Mouse (Mus musculus): ENCODE results near the gene Ccr10. TPM values are rescaled to one million over a fixed set of nuclear protein-coding genes. Genes with fewer than 3 reads are reported as not detected.

Ccr10 gene
- total RNA-seq, 1 experiment from 2014 or later = 0.38 TPM

- ATAC-seq (replicated peaks; ENCODE audit: insufficient number of reproducible peaks, low FRiP score, low TSS enrichment, poor library complexity, severe bottlenecking) = no peak
Measured at GRCm38 (mm10) chr11:101175636-101176116, 433 bp upstream of the Ccr10 start.

DNA sequence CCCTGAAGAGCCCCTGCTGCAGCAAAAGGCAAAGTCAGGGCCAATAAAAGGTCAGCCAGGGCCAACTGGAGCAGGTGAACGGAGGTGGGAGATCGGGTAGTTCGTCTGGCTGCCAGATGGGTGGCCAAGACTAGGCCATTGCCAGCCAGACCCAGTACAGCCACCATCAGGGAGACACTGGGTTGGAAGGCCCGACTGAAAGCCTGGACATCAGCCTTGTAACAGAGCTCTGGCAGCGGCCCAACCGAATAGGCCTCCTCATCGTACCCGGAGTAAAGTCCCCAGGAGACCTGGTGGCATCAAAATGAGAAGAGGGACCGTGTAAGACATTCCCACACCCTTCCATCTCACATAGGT lies 876 bp downstream of the Ccr10 start:
- no peak for ATAC-seq (replicated peaks; ENCODE audit: insufficient number of reproducible peaks, low FRiP score, low TSS enrichment, poor library complexity, severe bottlenecking)

- peak; percentile 23; the same call in 1 of the 2 replicates for ATAC-seq (replicated peaks; ENCODE audit: insufficient number of reproducible peaks, low FRiP score, low TSS enrichment, poor library complexity, severe bottlenecking)
Measured at GRCm38 (mm10) chr11:101173631-101174388, 1.4 kb downstream of the Ccr10 start.

DNA sequence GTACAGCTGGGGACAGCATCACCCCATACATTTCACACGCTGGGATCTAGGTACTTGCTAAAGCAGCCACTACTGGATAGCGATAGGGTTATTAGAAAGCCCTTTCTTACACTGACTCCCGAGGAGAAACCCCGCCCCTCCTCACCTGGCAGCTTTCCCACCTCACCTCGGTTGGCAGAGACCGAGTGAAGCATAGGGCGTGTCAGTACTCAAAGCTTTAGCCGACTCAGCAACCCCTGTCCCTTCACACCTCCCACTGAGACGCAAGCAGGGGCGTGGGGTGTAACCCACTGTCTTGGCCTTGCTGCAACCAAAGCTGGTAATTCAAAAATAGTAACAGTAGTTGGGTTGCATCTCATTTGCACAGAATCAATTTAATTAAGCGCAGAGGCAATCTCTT lies 2.1 kb downstream of the Ccr10 start:
- ATAC-seq (replicated peaks; ENCODE audit: insufficient number of reproducible peaks, low FRiP score, low TSS enrichment, poor library complexity, severe bottlenecking) = no peak

GRCm38 (mm10) chr11:101172434-101172815 lies 2.8 kb downstream of the Ccr10 start:
- ATAC-seq (replicated peaks; ENCODE audit: insufficient number of reproducible peaks, low FRiP score, low TSS enrichment, poor library complexity, severe bottlenecking) = no peak

- 0 out of 2 replicates have a peak, but pooled peaks have one; percentile 8 for ATAC-seq (replicated peaks; ENCODE audit: insufficient number of reproducible peaks, low FRiP score, low TSS enrichment, poor library complexity, severe bottlenecking)
Measured at GRCm38 (mm10) chr11:101171721-101172433, 3.4 kb downstream of the Ccr10 start.

GRCm38 (mm10) chr11:101170811-101171610 lies 4.2 kb downstream of the Ccr10 start, which contains the start of gene Plekhh3:
TSS of gene Plekhh3 (minus strand) at chr11:101171351.
- peak; percentile 79 for ATAC-seq (replicated peaks; ENCODE audit: insufficient number of reproducible peaks, low FRiP score, low TSS enrichment, poor library complexity, severe bottlenecking)

DNA sequence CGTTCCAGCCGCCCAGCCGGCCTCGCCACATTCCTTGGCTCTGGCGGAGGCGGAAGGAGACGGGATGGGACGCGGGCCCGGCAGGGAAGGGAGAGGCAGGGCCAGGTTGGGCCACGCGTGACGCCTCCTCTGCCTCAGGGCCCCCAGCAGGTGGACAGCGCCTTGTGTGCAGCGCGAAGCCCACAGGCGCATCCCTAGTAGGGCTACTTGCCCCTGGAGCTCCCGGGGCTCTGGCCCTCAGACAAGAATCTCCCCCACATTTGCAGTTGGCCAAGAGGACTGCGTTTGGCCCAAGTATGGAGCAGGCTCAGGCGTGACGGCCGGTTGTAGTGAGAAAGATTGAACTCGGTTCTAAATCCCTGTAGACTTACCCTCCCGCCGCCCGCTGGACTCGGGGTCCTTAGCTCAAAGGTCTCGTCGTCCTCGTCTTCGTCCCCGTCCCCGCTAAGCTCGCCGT lies 4.9 kb downstream of the Ccr10 start, which contains the start of gene Cntnap1:
Gene Cntnap1, plus strand, starts transcription at position 170 of the 457 bp plus-strand sequence.
- ATAC-seq (replicated peaks; ENCODE audit: insufficient number of reproducible peaks, low FRiP score, low TSS enrichment, poor library complexity, severe bottlenecking) = no peak

- ATAC-seq (replicated peaks; ENCODE audit: insufficient number of reproducible peaks, low FRiP score, low TSS enrichment, poor library complexity, severe bottlenecking) = no peak
Measured at GRCm38 (mm10) chr11:101169301-101170107, 5.7 kb downstream of the Ccr10 start.

DNA sequence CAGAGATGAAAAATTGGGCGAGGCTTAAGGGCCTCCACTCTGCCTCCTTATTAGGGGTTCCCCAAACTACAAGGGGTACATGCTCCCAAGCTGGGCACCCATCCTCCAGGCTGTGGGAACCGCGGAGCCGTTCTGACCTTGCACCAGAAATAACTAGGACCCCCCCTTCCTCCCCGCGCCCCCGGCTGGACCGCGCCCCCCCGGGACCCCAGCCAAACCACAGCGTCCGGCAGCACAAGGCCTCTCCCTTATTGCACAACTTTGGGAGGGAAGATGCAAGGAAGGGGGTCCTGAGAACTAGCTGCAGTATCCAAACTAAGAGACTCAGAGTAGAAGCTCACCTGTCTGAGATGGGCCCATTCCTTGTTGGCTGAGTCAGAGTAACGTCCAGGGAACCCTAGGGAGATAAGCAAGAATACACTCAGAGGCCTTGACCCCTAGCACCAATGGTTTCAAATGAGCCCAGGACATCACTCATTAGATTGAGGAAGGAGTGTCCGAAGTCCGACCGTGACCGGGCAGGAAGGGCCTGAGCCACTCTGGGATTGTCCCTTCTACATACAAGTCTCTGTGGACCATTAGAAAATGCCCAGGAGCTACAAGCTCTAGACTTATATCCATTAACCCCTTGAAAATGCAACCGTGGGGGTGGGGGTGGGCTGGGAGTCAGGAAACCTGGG lies 6.8 kb downstream of the Ccr10 start:
- no peak for ATAC-seq (replicated peaks; ENCODE audit: insufficient number of reproducible peaks, low FRiP score, low TSS enrichment, poor library complexity, severe bottlenecking)

DNA sequence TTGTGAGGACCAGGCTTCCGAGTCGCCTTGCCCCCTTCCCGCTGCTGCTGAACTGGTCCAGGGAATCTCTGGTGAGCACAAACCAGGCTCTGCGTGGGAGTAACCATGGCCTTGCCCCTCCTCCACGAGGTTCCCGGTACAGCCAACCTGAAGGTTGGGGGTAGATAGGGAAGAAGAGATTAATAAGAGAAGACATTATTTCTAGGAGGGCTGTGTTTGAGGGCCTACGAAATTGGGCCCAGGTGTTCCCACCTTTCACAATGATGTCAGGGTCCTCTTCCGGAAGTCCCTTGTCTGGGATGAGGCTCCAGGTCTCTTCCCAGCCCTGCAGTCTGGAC lies 7.3 kb downstream of the Ccr10 start:
- ATAC-seq (replicated peaks; ENCODE audit: insufficient number of reproducible peaks, low FRiP score, low TSS enrichment, poor library complexity, severe bottlenecking) = no peak

DNA sequence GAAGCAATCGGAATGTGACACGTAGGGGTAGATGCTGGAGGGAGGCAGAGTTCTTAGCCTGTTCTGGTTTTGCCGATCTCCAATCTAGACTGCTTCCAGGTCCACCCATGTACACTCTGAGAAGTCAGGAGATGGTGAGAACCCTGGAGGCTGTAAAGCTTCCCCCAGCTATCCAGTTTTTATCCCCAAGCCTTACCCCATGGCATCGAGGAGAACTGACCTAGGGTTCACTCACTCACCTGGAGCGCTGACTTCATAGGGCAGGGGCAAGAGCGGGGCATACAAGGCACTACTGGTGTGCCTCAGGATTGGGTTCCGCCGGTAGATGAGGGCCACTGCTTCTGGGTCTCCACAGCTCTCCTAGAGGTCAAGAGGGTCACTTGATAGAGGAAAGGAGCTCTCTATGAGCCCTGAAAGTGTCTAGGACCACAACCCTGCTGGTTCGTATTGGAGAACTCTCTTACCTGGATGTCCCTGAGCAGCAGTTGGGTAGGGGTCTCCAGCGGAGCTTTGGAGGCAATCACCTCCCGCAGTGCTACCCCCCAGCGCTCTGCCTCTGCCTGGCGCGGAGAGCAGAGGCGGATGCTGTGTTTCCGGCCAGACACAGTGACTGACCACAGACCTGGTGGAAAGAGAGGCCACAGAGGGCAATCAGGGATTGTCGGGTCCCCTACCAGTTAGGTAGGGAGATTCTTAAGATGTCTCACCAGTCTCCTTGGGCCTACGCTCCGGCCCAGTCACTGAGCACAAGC lies 7.9 kb downstream of the Ccr10 start:
- ATAC-seq (replicated peaks; ENCODE audit: insufficient number of reproducible peaks, low FRiP score, low TSS enrichment, poor library complexity, severe bottlenecking) = no peak

- no peak for ATAC-seq (replicated peaks; ENCODE audit: insufficient number of reproducible peaks, low FRiP score, low TSS enrichment, poor library complexity, severe bottlenecking)
Measured at GRCm38 (mm10) chr11:101166357-101166756, 8.9 kb downstream of the Ccr10 start.

- ATAC-seq (replicated peaks; ENCODE audit: insufficient number of reproducible peaks, low FRiP score, low TSS enrichment, poor library complexity, severe bottlenecking) = no peak
Measured at GRCm38 (mm10) chr11:101164677-101165580, 10.3 kb downstream of the Ccr10 start.

- no peak for ATAC-seq (replicated peaks; ENCODE audit: insufficient number of reproducible peaks, low FRiP score, low TSS enrichment, poor library complexity, severe bottlenecking)
Measured at GRCm38 (mm10) chr11:101164351-101164665, 10.9 kb downstream of the Ccr10 start.
